Mouse (Mus musculus) heart, embryonic 11.5 days (tissue): ENCODE measurements around the gene Krt82. TPM values are rescaled to one million over a fixed set of nuclear protein-coding genes. Genes with fewer than 3 reads are reported as not detected.

Experiments
- ATAC-seq: fragments of 200-750 bp; cut with Nextera tagmentation; replicated peaks from 2 replicates; pipeline ENCODE4 v1.8.0; 2017; ENCODE audit warnings: moderate library complexity; ENCODE audit not compliant: insufficient number of reproducible peaks, low FRiP score, low TSS enrichment
- H3K27ac ChIP-seq: fragments of 300-500 bp; sonication (generic); 2 replicates; pipeline ENCODE4 v1.5.1; 2014; ENCODE audit warnings: mild to moderate bottlenecking, low read depth, low read length
- H3K27me3 ChIP-seq: fragments of 300-500 bp; sonication (generic); 2 replicates; pipeline ENCODE4 v1.6.1; 2014; ENCODE audit warnings: mild to moderate bottlenecking, low read length, mixed read lengths; ENCODE audit not compliant: control insufficient read depth, insufficient read depth
- H3K36me3 ChIP-seq: fragments of 300-500 bp; sonication (generic); 2 replicates; pipeline ENCODE4 v1.6.1; 2014; ENCODE audit warnings: mild to moderate bottlenecking, low read length, moderate library complexity, mixed read lengths; ENCODE audit not compliant: control insufficient read depth, insufficient read depth
- H3K4me1 ChIP-seq: fragments of 300-500 bp; sonication (generic); 2 replicates; pipeline ENCODE4 v1.6.1; 2014; ENCODE audit warnings: low read length; ENCODE audit not compliant: control insufficient read depth, insufficient read depth
- H3K4me2 ChIP-seq: fragments of 300-500 bp; sonication (generic); 2 replicates; pipeline ENCODE4 v1.6.1; 2014; ENCODE audit warnings: mild to moderate bottlenecking, moderate library complexity
- H3K4me3 ChIP-seq: fragments of 300-500 bp; sonication (generic); 2 replicates; pipeline ENCODE4 v1.5.1; 2014; ENCODE audit warnings: low read depth, low read length
- H3K9ac ChIP-seq: fragments of 300-500 bp; sonication (generic); 2 replicates; pipeline ENCODE4 v1.6.1; 2014; ENCODE audit warnings: mild to moderate bottlenecking, low read depth, low read length, moderate library complexity
- H3K9me3 ChIP-seq: fragments of 300-500 bp; sonication (generic); replicated peaks from 2 replicates; pipeline ENCODE4 v1.6.1; 2016; ENCODE audit warnings: low read length; ENCODE audit not compliant: control insufficient read depth
- WGBS: fragments of 180-500 bp; shearing (Covaris S2); extraction: QIAGEN DNeasy Blood & Tissue Kit; methylation state at CpG from one replicate; pipeline ENCODE4 v1.1.7; 2014; ENCODE audit not compliant: insufficient replicate concordance; 5-methylcytosine and 5-hydroxymethylcytosine counted together
- polyA plus RNA-seq: library from polyadenylated mRNA; unstranded; fragments of >200 nt; fragmentation: Nextera tagmentation; extraction: Ambion mirVana; gene quantifications from 2 replicates; pipeline ENCODE4 v1.2.1, GENCODE M21; 2014

The Krt82 gene
- polyA plus RNA-seq, 1 experiment from 2014 or later = not detected

DNA sequence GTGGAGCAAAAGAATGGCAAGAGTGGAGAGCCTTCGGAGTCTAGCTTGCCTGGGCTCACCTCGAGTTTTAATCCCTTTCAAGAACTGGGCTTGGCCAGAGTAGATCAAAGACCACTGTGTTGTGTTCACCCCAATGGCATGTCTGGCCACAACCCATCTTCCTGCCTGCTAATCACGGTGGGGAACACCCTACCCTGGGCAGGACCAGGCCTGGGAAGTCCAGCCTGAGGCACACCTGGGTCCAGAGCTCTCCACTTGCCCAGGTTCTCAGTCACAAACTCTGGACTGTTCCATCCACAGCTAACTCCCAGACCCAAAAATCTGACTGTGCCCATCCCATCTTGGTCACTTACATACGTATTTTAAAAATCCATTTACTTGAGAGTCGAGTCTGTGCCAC lies 12.4 kb upstream of the Krt82 start, which contains the start of gene Krt90:
Krt90 (minus strand) TSS at position 101 of the 400 bp plus-strand sequence.
- 68% methylated on average over 5 of the region's 5 CpGs for WGBS
- Histone ChIP-seq H3K9me3 (no peaks in the 10 kb centered on the region), H3K4me3 (no peak within 1 kb of the TSS), H3K27ac (no peak within 1 kb of the TSS), H3K4me2 (no peak within 1 kb of the TSS), H3K36me3 (no peaks in the 10 kb centered on the region), H3K9ac (no peak within 1 kb of the TSS), H3K27me3 (peaks cover 8% of the 10 kb centered on the region; the same call in 1 of the 2 replicates), H3K4me1 (no peaks in the 10 kb centered on the region)
- no peak for ATAC-seq

DNA sequence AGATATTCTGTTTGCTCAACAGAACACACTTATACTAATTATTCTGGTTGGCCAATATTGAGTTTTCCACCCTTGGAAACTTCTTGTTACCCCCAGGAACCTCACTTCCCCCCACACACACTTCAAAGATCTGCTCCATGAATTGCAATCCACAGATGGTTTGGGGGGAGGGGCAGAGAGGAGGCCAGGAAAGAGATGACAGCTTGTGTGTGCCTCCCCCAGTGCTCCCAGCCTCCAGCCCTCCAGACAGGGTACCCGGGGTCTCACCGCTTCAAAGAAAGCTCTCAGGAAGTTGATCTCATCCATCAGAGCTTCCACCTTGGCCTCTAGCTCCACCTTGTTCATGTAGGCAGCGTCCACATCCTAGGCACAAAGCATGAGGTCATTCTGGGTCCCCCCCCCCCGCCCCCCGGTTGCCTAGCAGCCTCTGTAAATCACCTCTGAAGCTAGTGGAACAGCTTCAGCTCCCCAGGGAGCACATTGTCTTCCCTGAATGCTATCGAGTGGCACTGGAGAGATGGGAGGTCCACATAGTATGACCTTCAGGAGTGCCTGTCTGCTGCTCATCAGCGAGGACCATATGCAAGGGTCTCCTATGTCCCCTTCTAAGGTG lies 7.7 kb upstream of the Krt82 start:
- H3K9me3 ChIP-seq = no peaks in the 10 kb centered on the region
- no peak overlapping the region for H3K4me2 ChIP-seq
- H3K36me3 ChIP-seq = no peaks in the 10 kb centered on the region
- no peak overlapping the region for H3K4me3 ChIP-seq
- peaks cover 19% of the 10 kb centered on the region; the same call in 1 of the 2 replicates for H3K27me3 ChIP-seq
- no peak for ATAC-seq
- no peaks in the 10 kb centered on the region for H3K4me1 ChIP-seq
- 21% methylated on average over 7 of the region's 7 CpGs for WGBS
- H3K27ac ChIP-seq = no peak overlapping the region
- H3K9ac ChIP-seq = no peak overlapping the region

DNA sequence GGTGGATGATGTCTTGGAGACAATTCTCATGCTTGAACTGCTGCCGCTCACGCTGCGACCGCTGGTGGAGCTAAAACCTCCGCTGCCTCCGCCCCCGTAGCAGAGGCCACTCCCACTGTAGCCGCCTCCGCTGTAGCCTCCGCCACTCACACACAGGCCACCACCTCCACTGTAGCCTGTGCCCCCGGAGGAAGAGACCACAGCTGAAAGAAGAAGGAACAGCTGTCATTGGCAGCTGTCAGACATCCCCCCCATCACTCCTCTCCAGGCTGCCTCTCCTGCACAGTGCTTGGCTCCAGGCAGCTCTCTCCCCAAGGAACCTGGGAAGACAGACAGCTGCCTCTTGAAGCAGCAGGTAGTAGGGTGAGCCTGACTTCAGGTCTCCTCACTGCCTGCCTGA lies 2.7 kb upstream of the Krt82 start:
- Histone ChIP-seq H3K9me3 (no peaks in the 10 kb centered on the region), H3K9ac (no peak overlapping the region), H3K4me1 (no peaks in the 10 kb centered on the region), H3K4me3 (no peak overlapping the region), H3K4me2 (peak overlapping the region; percentile 16; the same call in 1 of the 2 replicates), H3K27me3 (peaks cover 44% of the 10 kb centered on the region), H3K36me3 (no peaks in the 10 kb centered on the region), H3K27ac (no peak overlapping the region)
- under 1% methylated on average over 11 of the region's 11 CpGs for whole genome bisulfite sequencing
- no peak for ATAC-seq

DNA sequence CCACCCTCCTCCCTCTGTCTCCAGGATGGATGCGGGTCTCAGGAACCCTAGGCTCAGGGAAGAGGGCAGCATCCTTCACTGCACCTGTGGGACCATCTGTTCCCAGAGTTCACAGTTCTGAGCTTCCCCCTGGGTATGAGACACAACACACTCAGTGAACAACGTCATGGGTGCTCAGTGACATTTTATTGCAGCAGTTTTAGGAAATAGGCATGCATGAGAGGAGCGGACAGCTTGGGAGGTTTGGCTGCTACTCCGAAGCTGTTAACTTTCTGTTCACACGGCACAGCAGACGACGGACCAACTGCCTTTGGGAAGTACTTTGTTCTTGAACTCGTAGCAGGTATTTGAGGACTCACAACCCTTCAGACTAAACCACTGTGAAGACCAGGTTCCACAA lies 1.7 kb upstream of the Krt82 start:
- no peaks in the 10 kb centered on the region for H3K36me3 ChIP-seq
- no peaks in the 10 kb centered on the region for H3K9me3 ChIP-seq
- H3K27ac ChIP-seq = no peak overlapping the region
- H3K9ac ChIP-seq = no peak overlapping the region
- H3K4me1 ChIP-seq = no peaks in the 10 kb centered on the region
- peaks cover 44% of the 10 kb centered on the region for H3K27me3 ChIP-seq
- H3K4me3 ChIP-seq = no peak overlapping the region
- WGBS = 84% methylated on average over 8 of the region's 8 CpGs
- no peak for ATAC-seq
- no peak overlapping the region for H3K4me2 ChIP-seq

DNA sequence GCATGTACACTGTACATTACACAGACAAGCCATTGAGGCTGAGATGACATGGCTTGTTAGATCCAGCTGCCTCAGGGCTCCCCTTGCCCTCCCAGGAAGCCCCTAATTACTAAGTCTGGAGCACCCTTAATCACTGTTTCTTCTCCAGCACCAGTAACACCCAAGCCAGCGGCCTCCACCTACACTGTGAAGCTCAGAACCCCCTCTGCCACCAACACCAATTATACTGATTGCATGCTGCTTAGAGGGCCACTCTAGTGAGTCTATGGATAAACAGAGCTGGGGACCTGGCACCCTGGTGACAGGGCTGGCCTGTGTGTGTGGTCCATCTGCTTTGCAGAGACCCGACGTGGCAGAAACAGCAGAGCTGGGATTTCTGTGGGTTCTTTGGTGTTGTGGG lies 6.0 kb downstream of the Krt82 start:
- Histone ChIP-seq H3K4me2 (no peak overlapping the region), H3K27ac (no peak overlapping the region), H3K4me1 (no peaks in the 10 kb centered on the region), H3K9me3 (no peaks in the 10 kb centered on the region), H3K36me3 (no peaks in the 10 kb centered on the region), H3K4me3 (no peak overlapping the region), H3K9ac (no peak overlapping the region), H3K27me3 (peaks cover 8% of the 10 kb centered on the region)
- WGBS = 80% methylated on average over 3 of the region's 3 CpGs
- no peak for ATAC-seq

DNA sequence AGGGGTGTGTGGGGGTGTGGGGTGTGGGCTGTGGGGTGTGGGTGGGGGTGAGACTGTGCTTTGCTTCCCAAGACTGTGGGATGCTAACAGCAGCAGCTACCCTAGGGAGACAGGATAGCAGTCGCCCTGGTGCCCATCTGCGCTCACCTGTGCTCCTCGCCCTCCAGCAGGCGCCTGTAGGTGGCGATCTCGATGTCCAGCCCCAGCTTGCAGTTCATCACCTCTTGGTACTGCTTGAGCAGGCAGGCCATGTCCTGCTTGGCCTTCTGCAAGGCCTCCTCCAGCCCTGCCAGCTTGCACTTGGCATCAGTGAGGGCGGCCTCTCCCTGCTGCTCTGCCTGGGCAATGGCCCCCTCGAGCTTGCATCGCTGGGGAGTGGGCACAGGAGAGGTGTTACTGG lies 7.9 kb downstream of the Krt82 start:
- Histone ChIP-seq H3K36me3 (no peaks in the 10 kb centered on the region), H3K27me3 (peaks cover 8% of the 10 kb centered on the region), H3K27ac (no peak overlapping the region), H3K4me3 (no peak overlapping the region), H3K4me2 (no peak overlapping the region), H3K9ac (no peak overlapping the region), H3K9me3 (no peaks in the 10 kb centered on the region), H3K4me1 (no peaks in the 10 kb centered on the region)
- 50% methylated on average over 9 of the region's 9 CpGs for WGBS
- no peak for ATAC-seq

DNA sequence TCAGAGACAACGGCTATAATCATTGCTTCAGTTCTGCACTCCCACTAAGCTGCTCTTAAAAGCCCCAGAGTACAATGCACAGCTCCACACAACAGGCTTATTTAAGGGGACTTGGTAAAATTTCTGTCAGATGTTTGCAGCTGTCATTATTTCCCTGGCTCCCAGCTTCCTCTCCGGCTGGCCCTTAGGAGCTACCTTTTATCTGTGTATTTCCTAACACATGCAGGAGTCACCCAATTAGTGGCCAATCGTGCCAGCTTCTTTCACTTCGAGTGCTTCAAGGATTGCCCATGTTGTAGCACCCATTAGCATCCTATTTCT lies 11.9 kb downstream of the Krt82 start:
- H3K36me3 ChIP-seq = no peaks in the 10 kb centered on the region
- no peak overlapping the region for H3K4me3 ChIP-seq
- H3K4me2 ChIP-seq = no peak overlapping the region
- H3K27me3 ChIP-seq = peaks cover 14% of the 10 kb centered on the region
- no peak overlapping the region for H3K27ac ChIP-seq
- H3K9me3 ChIP-seq = no peaks in the 10 kb centered on the region
- no peak overlapping the region for H3K9ac ChIP-seq
- no peak for ATAC-seq
- no peaks in the 10 kb centered on the region for H3K4me1 ChIP-seq
- WGBS = 55% methylated on average over 4 of the region's 4 CpGs

DNA sequence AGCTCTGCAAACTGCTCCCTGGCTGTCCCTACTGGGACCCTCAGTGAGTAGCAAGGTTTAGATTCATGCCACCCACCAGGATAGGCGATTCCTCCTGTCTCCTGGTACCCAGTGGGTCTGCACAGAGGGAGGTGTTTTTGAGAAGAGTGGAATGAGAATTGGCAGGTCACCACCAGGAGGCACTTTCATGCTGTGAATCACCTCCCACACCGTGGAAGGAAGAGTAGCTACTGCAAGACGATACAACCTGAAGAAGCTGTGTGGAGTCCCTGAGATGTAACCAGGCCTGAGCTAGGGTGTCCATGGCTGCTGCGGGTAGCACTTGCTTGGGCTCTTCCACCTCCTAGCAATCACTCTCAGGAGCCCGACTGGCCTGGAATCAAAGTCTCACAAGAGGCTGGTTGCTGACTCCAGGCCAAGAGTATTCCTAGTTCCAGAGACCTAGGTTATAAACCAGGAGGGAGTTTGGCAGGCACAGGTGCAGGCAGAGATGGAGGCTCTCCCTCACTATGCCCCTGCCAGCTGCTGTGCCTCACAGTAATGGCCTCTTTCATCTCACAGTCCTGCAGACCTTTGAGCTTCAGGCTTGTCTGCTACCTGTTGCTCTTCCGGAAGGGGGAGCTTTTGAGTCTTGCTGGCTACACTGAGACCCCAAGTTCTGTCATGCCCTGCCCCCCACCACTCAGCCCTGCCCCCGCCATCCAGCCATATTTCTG lies 12.4 kb downstream of the Krt82 start:
- 41% methylated on average over 7 of the region's 7 CpGs for WGBS

More for the DNA sequence above, 12.4 kb downstream of the Krt82 start:
- Histone ChIP-seq H3K4me3 (no peak overlapping the region), H3K27ac (no peak overlapping the region), H3K4me1 (no peaks in the 10 kb centered on the region), H3K9ac (no peak overlapping the region), H3K4me2 (no peak overlapping the region), H3K36me3 (no peaks in the 10 kb centered on the region), H3K9me3 (no peaks in the 10 kb centered on the region), H3K27me3 (peaks cover 15% of the 10 kb centered on the region)
- ATAC-seq = no peak
